Mouse (Mus musculus) gastrocnemius, adult 2 months (tissue): Measurements from ENCODE around the gene Nav1. TPM values are rescaled to one million over a fixed set of nuclear protein-coding genes. Genes with fewer than 3 reads are reported as not detected.
A peak's percentile ranks its signal among the peaks of the same experiment; 100 is the strongest.
"Not testable (repeated sequence)": the region's sequence is repeated elsewhere in the genome, so short reads cannot be mapped to it uniquely, and the experiment has no call there.

Source experiments
- DNase-seq: peaks from one replicate; pipeline ENCODE4 v3.0.0; 2022
- H3K27ac ChIP-seq: fragments of 200-600 bp; 2 replicates; pipeline ENCODE4 v1.8.1; 2022; ENCODE audit warnings: mild to moderate bottlenecking
- H3K4me3 ChIP-seq: fragments of 200-600 bp; 2 replicates; pipeline ENCODE4 v1.8.1; 2022; ENCODE audit warnings: mild to moderate bottlenecking, moderate library complexity
- CTCF ChIP-seq: fragments of 200-600 bp; IDR thresholded peaks from 2 replicates; pipeline ENCODE4 v1.8.1; 2022; ENCODE audit warnings: antibody characterized with exemption, mild to moderate bottlenecking, moderate library complexity
- intact Hi-C: fragments of 180-260 bp; cut with DNase I; formaldehyde crosslinking; loops from one replicate; pipeline ENCODE4 v1.15.1; 2025
- total RNA-seq, 2 experiments: library from RNA; stranded (reverse); gene quantifications; 2 replicates each; pipeline ENCODE4 v1.2.3; 2021

Nav1 gene
- total RNA-seq, 2 experiments from 2014 or later: 9.7 to 11.5 TPM

DNA sequence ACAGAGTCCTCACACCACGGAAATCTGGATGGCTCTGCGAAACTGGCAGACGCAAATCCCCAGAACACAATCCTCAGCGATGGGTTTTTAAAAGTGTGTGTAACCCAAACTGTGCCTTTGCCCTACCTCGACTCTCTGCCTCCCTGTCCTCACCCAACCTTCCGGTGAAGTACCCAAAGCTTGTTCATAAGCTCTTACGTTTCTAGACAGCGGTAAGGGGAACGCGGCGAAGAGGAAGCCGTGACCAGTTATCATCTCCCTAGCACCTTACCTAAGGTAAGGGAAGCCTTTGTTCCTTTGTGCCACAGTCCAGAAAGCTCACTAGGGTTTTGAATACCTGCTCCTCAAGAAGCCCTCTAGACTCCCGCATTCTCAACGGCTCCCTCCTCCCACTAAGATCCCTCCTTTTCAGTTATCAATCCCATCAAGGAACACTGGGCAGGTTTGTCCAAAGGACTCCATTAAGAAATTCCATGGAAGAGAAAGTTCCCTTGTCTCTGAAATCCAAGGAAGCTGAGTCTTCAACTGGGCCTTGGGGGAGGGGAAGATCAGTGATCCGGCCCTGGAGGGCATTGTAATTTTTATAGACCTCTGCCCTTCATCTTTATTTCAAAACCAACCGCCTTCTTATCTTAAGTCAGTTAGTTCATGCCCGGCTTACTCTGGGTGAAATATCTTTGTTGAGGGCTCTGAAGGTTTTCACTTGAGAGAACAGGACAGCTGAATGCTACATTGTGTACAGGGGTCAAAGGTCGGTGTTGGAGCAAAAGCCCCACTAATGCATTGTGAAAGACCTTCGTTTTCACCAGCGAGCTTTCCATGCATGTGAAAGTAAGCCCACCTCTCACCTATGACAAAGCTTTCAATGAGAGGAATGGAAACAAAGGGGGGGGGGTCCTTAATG lies 108.4 kb downstream of the Nav1 start:
- no peak overlapping the region for H3K27ac ChIP-seq

DNA sequence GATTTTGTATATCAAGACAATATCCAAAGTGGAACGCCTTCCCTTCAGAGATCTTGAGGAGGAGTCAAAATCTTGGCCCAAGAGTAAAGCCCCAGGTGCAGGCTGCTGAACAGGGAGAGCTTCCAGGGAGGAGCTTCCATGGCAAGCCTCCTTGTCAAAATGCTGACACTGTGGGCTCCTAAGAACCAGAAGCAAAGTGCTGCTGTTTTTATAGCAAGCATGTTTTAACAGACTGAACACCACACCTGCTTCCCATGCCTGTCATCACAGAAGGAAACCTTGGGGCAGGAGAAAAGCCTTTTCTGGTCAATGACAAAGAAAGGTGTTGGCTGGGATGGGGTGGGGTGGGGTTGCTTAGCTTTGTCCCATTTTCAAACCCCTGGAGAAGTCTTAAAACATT lies 112.0 kb downstream of the Nav1 start:
- Histone ChIP-seq H3K4me3 (no peak overlapping the region), H3K27ac (no peak overlapping the region)
- TF ChIP-seq CTCF: no peak
- intact Hi-C loops: no loop called here
- no peak for DNase-seq

More for the DNA sequence above, 108.4 kb downstream of the Nav1 start:
- no peak for TF ChIP-seq CTCF
- intact Hi-C loops: no loop called here
- no peak for DNase-seq
- no peak overlapping the region for H3K4me3 ChIP-seq

DNA sequence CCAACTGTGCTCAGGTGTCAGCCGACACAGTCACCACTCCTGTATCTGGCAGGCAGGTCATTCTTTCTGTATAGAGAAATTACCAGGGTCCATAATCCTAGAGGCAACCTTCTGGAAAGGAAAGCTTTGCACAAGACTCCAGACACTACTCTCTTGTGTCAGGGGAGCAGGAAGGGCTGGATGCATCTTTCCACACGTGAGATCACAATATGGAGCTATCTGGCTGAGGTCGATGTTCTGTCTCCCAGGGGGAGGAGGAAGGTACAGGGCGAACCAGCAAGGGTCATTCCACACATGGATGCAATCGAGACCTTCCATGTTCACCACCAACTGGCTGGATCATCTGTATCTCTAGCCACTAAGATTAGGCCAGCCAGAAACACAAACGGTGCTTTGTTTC lies 113.2 kb downstream of the Nav1 start:
- intact Hi-C loops: no loop called here
- Histone ChIP-seq H3K4me3 (no peak overlapping the region), H3K27ac (no peak overlapping the region)
- no peak for DNase-seq
- TF ChIP-seq CTCF: no peak

DNA sequence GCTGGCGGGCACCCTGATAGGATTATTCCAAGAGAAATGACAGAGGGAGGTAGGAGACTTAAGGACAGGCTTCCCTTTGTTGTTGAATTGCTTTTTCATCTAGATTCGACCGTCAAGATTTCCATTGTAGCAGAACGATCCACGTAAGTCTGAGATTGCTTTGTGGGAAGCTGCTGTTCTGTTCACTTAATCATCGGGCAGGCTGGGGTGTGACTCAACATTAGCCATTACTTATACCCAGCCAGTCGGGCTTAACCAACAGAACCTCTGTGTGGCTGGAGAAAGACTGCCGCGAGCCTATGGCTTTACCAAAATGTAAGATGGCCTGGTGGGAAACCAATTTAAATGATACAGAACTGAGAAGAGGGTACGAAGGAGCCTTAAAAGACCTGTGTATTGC lies 114.7 kb downstream of the Nav1 start:
- intact Hi-C loops: no loop called here
- Histone ChIP-seq H3K27ac (peak overlapping the region; percentile 68), H3K4me3 (no peak overlapping the region)
- TF ChIP-seq CTCF: no peak
- no peak for DNase-seq

DNA sequence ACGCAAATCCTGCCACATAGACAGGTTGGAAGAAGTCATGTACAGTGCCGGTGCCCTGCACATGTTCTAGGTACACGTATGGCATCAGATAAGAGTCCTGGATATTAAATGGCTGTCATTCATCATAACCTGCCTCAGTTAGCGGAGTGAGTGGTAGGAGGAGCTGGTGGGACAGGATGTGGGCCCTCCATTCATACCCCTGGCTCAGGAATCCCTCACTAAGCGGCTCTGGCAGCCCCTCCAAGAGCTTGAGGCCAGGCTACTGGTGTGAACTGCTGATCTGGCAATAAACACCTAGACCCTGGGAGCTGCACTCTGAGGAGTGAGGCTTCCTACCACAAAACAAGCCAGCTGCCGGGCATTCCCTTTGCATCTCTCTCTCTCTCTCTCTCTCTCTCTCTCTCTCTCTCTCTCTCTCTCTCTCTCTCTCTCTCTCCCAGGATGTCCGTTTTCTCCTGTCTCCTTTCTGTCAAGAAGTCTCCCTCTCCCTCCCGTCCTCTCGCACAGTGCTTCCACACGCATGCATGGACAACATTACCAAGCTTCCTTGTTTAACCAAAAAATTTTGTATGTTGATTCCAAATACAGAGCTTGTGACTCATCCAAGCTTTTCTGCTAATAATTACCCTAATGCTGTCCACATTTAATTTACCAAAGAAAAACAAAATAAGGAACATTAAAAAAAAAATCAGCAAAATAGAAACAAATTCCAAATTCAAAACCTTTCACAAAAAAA lies 116.0 kb downstream of the Nav1 start:
- H3K4me3 ChIP-seq: no peak overlapping the region
- peak overlapping the region; percentile 68 for H3K27ac ChIP-seq
- no peak for TF ChIP-seq CTCF
- DNase-seq: no peak
- intact Hi-C loops: no loop called here

DNA sequence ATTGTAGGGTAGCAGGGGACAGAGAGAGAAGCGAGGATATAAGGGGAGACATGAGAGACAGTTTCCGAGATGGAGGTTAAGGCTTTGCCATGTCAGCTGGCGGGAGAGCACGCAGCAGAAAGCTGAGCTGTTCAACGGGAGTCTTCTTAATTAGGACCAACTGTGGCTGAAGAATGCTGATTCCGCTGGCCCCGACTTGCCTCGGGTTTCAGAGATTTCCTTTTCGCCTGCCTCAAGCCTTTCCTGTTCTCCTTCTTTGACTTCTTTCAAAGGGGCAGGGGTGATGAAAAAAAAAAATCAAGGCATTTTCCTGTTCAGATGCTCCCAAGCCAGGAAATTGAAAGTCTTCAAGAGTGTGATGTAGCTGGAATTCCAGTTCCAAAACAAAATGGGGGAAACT lies 118.2 kb downstream of the Nav1 start:
- H3K4me3 ChIP-seq: no peak overlapping the region

DNA sequence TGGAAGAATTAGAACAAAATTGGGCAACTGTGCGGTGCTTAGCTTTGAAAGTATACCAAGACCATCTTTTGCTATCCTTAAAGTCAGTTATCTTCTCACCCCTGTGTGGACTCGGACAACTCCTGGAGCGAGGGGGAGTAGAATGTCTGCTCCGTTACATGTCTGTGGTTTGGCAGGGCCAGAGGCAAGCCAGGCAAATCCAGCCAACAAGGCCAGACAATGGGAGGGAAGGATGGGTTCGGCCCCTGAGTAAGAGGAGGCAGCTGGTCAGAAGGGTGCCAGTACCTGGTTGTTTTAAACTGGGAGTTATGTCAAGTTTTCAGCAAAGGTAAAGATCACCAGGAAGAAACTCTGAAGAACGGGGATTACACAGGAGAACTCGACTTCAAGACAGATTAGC lies 121.9 kb downstream of the Nav1 start:
- Histone ChIP-seq H3K27ac (peak overlapping the region; percentile 32), H3K4me3 (no peak overlapping the region)
- intact Hi-C loops: no loop called here
- TF ChIP-seq CTCF: no peak
- peak; percentile 43 for DNase-seq

More for the DNA sequence above, 118.2 kb downstream of the Nav1 start:
- no peak for DNase-seq
- H3K27ac ChIP-seq: no peak overlapping the region
- intact Hi-C loops: no loop called here
- TF ChIP-seq CTCF: no peak

DNA sequence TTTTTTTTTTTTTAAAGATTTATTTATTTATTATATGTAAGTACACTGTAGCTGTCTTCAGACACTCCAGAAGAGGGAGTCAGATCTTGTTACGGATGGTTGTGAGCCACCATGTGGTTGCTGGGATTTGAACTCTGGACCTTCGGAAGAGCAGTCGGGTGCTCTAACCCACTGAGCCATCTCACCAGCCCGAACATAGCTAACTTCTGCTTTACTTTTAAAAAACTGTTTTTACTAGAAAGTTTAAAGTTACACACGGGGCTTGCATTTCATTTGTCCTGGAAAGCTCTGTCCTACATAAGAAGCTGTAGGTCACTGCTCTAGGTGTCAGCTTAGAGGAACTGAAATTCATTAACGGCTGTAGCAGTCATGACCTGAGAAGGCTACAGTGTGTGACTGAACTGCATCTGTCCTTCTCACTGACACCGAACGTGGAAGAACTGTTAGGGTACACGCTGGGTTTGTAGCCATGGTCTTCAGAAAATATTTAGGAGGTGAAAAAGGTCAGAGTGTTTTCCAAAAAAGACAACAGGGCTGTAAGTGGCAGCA lies 122.5 kb downstream of the Nav1 start:
- intact Hi-C loops, H3K4me3 ChIP-seq, DNase-seq, H3K27ac ChIP-seq: not testable (repeated sequence)

DNA sequence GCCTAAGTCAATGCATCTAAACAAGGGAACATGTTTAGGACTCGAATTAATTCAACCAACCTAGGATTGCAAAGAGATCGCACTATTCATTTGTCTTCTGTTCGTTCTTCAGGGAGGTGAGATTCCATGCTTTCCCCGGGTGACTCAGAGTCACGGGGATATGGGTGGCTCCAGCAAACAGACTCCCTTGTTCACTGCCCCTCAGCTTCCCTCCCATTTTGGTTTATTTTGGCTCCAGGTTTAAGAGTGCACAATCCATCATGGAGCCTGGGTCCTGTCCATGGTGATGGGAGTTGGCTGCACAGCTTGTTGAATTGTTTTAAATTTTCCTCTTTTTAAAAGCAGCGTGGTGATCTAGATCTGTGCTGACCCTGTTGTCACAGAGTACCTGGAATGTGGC lies 123.1 kb downstream of the Nav1 start:
- TF ChIP-seq CTCF: no peak
- no peak for DNase-seq
- intact Hi-C loops: no loop called here
- no peak overlapping the region for H3K4me3 ChIP-seq
- no peak overlapping the region for H3K27ac ChIP-seq

DNA sequence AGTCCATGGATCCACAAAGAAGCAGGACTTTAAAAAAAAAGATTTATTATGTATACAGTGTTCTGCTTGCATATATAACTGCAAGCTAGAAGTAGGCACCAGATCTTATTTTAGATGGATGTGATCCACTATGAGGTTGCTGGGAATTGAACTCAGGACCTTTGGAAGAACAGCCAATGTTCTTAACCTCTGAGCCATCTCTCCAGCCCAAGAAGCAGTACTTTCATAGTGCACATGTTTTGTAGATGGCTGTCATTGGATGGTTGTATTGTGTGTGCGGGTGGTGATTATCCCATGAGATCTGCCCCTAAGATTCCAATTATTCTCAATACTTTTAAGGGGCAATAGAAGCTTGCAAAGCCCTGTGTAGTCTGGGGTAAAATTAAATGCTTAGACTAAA lies 124.4 kb downstream of the Nav1 start:
- intact Hi-C loops: no loop called here
- Histone ChIP-seq H3K27ac (no peak overlapping the region), H3K4me3 (no peak overlapping the region)
- TF ChIP-seq CTCF: no peak
- DNase-seq: no peak

DNA sequence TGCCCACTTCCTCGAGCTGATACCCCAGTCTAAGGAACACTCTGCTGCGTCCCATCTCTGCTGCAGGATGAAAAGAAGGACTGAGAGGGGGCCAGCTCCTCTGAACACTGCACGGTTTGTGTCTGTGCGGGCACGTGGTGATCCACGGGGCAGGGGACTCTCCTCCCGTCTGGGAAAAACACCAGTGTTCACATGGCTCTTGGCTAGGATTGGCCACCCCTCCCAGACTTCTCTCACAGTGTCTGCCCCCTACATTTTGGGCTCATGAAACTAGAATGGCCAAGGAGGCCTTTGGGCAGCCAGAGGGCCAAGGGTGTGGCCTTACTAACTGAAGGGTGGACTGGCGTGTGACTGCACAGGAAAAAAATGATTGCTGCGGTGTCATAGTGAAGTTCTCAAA lies 125.4 kb downstream of the Nav1 start:
- no peak overlapping the region for H3K4me3 ChIP-seq
- no peak for TF ChIP-seq CTCF
- intact Hi-C loops: no loop called here
- H3K27ac ChIP-seq: peak overlapping the region; percentile 28
- peak; percentile 55 for DNase-seq

DNA sequence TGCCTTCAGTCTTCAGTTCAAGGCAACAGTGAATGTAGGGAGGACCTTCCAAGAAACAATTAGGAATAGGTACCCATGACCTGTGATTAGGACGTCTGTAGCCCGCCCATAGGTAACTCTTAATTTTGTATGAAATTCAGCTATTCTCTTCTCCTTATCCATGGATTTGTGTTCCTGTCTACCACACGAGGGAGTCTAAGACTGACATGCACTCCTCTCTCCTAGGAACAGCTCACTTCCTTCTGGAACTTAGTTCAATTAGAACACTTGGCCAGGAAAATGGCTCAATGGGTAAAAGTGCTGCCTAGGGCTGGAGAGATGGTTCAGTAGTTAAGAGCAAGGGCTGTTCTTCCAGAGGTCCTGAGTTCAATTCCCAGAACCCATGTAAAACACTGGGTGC lies 126.3 kb downstream of the Nav1 start:
- H3K4me3 ChIP-seq: no peak overlapping the region
- intact Hi-C loops: no loop called here
- DNase-seq: no peak
- peak; percentile 11; the same call in 1 of the 2 replicates for TF ChIP-seq CTCF
- H3K27ac ChIP-seq: no peak overlapping the region

DNA sequence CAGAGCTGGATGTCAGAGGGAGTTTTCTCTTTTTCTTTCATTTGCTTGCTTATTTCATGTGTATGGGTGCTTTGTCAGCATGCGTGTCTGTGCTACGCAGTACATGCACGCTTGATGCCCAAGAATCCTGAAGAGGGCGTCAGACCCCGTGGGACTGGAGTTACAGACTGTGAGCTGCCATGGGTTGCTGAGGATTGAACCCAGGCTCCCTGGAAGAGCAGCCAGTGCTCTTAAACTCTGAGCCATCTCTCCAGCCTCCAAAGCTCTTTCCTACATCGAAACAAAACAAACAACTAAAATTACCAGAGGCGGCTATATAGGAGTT lies 131.6 kb downstream of the Nav1 start:
- no peak overlapping the region for H3K4me3 ChIP-seq
- TF ChIP-seq CTCF: no peak; the same call in 1 of the 2 replicates
- intact Hi-C loops: no loop called here
- peak overlapping the region; percentile 50 for H3K27ac ChIP-seq
- DNase-seq: no peak
